Mouse (Mus musculus) adrenal gland (tissue): ENCODE data around the gene Gm14296.
"Not testable (repeated sequence)": the region's sequence is repeated elsewhere in the genome, so short reads cannot be mapped to it uniquely, and the experiment has no call there.

Experiments used
- intact Hi-C: fragments of 180-260 bp; cut with DNase I; formaldehyde crosslinking; loops from one replicate; pipeline ENCODE4 v1.15.1; 2025
- long read RNA-seq, 2 experiments: library from polyadenylated mRNA; unstranded; transcript quantifications; one replicate each; pipeline ENCODE4 v2.0.0; 2020; ENCODE audit warnings: borderline replicate concordance in 1 of 2; ENCODE audit not compliant: insufficient replicate concordance in 1 of 2

Gene Gm14296
- long read RNA-seq, experiment 1, partial matches to known transcripts, result 6 of 6 reads
- long read RNA-seq, experiment 1, other reads (novel, unspliced or antisense), result 0 of 6 reads
- long read RNA-seq, experiment 2, partial matches to known transcripts, result 0 of 3 reads
- long read RNA-seq, experiment 2, other reads (novel, unspliced or antisense), result 3 of 3 reads

DNA sequence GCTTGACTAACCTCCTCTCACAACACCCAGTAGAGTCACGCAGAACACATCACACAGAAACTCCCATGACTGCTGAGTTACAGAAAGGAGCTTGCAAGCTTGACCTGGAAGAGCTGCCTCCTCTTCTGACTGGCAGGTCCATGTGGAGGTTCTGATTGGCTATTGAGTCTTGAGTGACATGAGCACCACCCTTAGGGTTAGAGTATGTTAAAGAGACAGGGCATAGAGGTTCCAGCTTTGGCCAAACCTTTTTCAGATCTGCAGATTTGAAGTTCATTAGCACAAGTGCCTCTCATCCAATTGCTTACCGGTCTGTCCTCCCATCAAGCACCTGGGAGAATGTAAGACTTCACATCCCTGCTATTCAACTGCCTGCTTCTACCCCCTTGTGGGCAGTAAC is at the start of gene Gm14296:
Gm14296 (minus strand) TSS at position 101 of the 400 bp plus-strand sequence.
- intact Hi-C loops, result not testable (repeated sequence)

DNA sequence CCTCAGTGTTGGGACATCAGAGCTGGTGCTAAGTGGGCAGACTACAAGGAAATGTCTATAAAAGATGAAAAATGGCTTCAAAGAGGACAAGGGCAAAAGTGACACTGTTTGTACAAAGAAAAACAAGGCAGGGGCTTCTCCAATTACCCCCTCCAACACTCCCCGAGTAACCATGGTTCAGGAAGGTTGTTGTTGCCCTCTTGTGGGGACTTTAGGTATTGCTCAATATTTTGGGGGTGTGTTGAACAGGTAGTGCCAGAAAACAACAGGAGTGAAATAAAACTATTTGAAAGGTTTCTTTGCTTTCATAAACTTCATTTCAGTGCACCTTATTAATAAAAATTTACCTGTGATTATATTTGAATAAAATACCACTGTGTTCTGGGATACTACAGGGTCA is 22.1 kb downstream of the Gm14296 start:
- intact Hi-C loops, result not testable (repeated sequence)
